Mouse (Mus musculus): ENCODE data around the gene Ank. TPM values are rescaled to one million over a fixed set of nuclear protein-coding genes. Genes with fewer than 3 reads are reported as not detected.

Gene Ank
- total RNA-seq, 2 experiments from 2014 or later = 168 to 173 TPM

GRCm38 (mm10) chr15:27568371-27568770, 101.9 kb downstream of the Ank start:
- DNase-seq (ENCODE audit: low spot score in 2 of 2) = no peak

GRCm38 (mm10) chr15:27569924-27570323, 103.4 kb downstream of the Ank start:
- no peak for DNase-seq (ENCODE audit: low spot score in 2 of 2)

- DNase-seq (ENCODE audit: low spot score in 2 of 2) = no peak
Observed at GRCm38 (mm10) chr15:27570385-27570784, 103.9 kb downstream of the Ank start.

GRCm38 (mm10) chr15:27571179-27571578, 104.7 kb downstream of the Ank start:
- peak in 1 of 2 experiments; percentile 41 for DNase-seq (ENCODE audit: low spot score in 2 of 2)

GRCm38 (mm10) chr15:27574992-27575781, 108.7 kb downstream of the Ank start:
- DNase-seq (ENCODE audit: low spot score in 2 of 2) = peak in 1 of 2 experiments; percentile 38

- no peak for DNase-seq (ENCODE audit: low spot score in 2 of 2)
Observed at GRCm38 (mm10) chr15:27575932-27576331, 109.5 kb downstream of the Ank start.

- no peak for DNase-seq (ENCODE audit: low spot score in 2 of 2)
Observed at GRCm38 (mm10) chr15:27576886-27577285, 110.4 kb downstream of the Ank start.

GRCm38 (mm10) chr15:27577915-27578780, 111.7 kb downstream of the Ank start:
- no peak for DNase-seq (ENCODE audit: low spot score in 2 of 2)

GRCm38 (mm10) chr15:27578918-27579317, 112.4 kb downstream of the Ank start:
- DNase-seq (ENCODE audit: low spot score in 2 of 2) = no peak

- DNase-seq (ENCODE audit: low spot score in 2 of 2) = no peak
Observed at GRCm38 (mm10) chr15:27579853-27580252, 113.4 kb downstream of the Ank start.

GRCm38 (mm10) chr15:27580771-27581170, 114.3 kb downstream of the Ank start:
- DNase-seq (ENCODE audit: low spot score in 2 of 2) = no peak

- peak in 1 of 2 experiments; percentile 34 for DNase-seq (ENCODE audit: low spot score in 2 of 2)
Observed at GRCm38 (mm10) chr15:27581640-27582039, 115.2 kb downstream of the Ank start.

GRCm38 (mm10) chr15:27582428-27582827, 116.0 kb downstream of the Ank start:
- DNase-seq (ENCODE audit: low spot score in 2 of 2) = no peak

GRCm38 (mm10) chr15:27583042-27583441, 116.6 kb downstream of the Ank start:
- DNase-seq (ENCODE audit: low spot score in 2 of 2) = peak; percentile 63 to 84

- no peak for DNase-seq (ENCODE audit: low spot score in 2 of 2)
Observed at GRCm38 (mm10) chr15:27583620-27584019, 117.1 kb downstream of the Ank start.

GRCm38 (mm10) chr15:27585466-27586092, 119.1 kb downstream of the Ank start:
- DNase-seq (ENCODE audit: low spot score in 2 of 2) = no peak

GRCm38 (mm10) chr15:27586093-27586480, 119.6 kb downstream of the Ank start:
- DNase-seq (ENCODE audit: low spot score in 2 of 2) = no peak

GRCm38 (mm10) chr15:27588087-27588826, 121.8 kb downstream of the Ank start:
- DNase-seq (ENCODE audit: low spot score in 2 of 2) = no peak

- DNase-seq (ENCODE audit: low spot score in 2 of 2) = no peak
Observed at GRCm38 (mm10) chr15:27590812-27591211, 124.3 kb downstream of the Ank start.

GRCm38 (mm10) chr15:27592620-27593320, 126.3 kb downstream of the Ank start:
- no peak for DNase-seq (ENCODE audit: low spot score in 2 of 2)

Measured in layer of hippocampus, adult 18-20 months (tissue).